Mouse (Mus musculus): ENCODE data around the gene Vmn1r222. TPM values are rescaled to one million over a fixed set of nuclear protein-coding genes. Genes with fewer than 3 reads are reported as not detected.

Gene Vmn1r222
- polyA plus RNA-seq, 1 experiment = not detected

DNA sequence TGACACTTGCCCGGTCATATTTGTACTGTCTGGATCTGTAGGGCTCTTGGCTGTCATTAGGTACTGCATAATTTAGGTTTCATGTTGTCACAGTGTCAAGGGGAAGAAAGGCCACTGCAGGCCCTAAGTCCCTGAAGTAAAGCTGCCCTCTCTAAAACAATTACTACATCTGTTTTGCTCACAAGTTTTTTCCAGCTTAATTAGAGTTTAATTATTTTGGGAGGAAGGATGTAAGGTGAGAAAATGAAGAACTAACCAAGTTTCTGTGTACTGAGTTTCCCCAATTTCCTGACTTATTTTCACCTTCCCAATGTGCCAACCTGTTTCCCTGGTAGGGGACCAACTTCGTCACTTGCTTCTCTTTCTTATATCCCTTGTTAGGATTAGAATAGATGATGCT lies 47.9 kb downstream of the Vmn1r222 start, which contains the start of gene Vmn1r220:
Gene Vmn1r220, minus strand, starts transcription at position 101 of the 400 bp plus-strand sequence.
- no peaks in the 10 kb centered on the region for H3K4me1 ChIP-seq (ENCODE audit: control insufficient read depth)
- H3K9me3 ChIP-seq (ENCODE audit: control insufficient read depth, low read length) = no peaks in the 10 kb centered on the region
- TF ChIP-seq TAL1 (IDR thresholded peaks at IDR 0.05; ENCODE audit: low read length) (no peak), GATA1 (IDR thresholded peaks at IDR 0.05; ENCODE audit: low read length) (no peak)
- no peak within 1 kb of the TSS for H3K4me3 ChIP-seq (replicated peaks)
- no peaks in the 10 kb centered on the region for H3K27me3 ChIP-seq (ENCODE audit: control insufficient read depth)
- H3K36me3 ChIP-seq (ENCODE audit: control insufficient read depth) = no peaks in the 10 kb centered on the region

Other genes starting within 250 kb of the Vmn1r222 start
- not detected in 2 replicates for gene Vmn1r213, start 228.3 kb downstream of the Vmn1r222 start, polyA plus RNA-seq (2012)
- not detected in 2 replicates for gene Vmn1r214, start 205.5 kb downstream of the Vmn1r222 start, polyA plus RNA-seq (2012)
- gene Vmn1r215, start 167.9 kb downstream of the Vmn1r222 start, polyA plus RNA-seq (2012) = not detected in 2 replicates
- not detected in 2 replicates for gene Vmn1r217, start 117.7 kb downstream of the Vmn1r222 start, polyA plus RNA-seq (2012)
- gene Vmn1r218, start 102.8 kb downstream of the Vmn1r222 start, polyA plus RNA-seq (2012) = not detected in 2 replicates
- not detected in 2 replicates for gene Vmn1r219, start 76.6 kb downstream of the Vmn1r222 start, polyA plus RNA-seq (2012)
- not detected in 2 replicates for gene Vmn1r220, start 48.0 kb downstream of the Vmn1r222 start, polyA plus RNA-seq (2012)
- gene Vmn1r221, start 21.8 kb downstream of the Vmn1r222 start, polyA plus RNA-seq (2012) = not detected in 2 replicates
- not detected in 2 replicates for gene Vmn1r223, start 11.2 kb upstream of the Vmn1r222 start, polyA plus RNA-seq (2012)
- 0.01 TPM in 2 replicates for gene Zfp322a, start 133.3 kb upstream of the Vmn1r222 start, polyA plus RNA-seq (2012)
- gene Abt1, start 187.9 kb upstream of the Vmn1r222 start, polyA plus RNA-seq (2012) = 0.76 and 0.84 TPM in 2 replicates
- gene Btn1a1, start 230.0 kb upstream of the Vmn1r222 start, polyA plus RNA-seq (2012) = 0.15 and 0.16 TPM in 2 replicates

Data from erythroblast, embryonic 14.5 days (primary cell).